Mouse (Mus musculus): ENCODE measurements around the gene Il17c. TPM values are rescaled to one million over a fixed set of nuclear protein-coding genes. Genes with fewer than 3 reads are reported as not detected.

Gene Il17c
- polyA plus RNA-seq, 1 experiment from 2014 or later = 0.36 TPM

- Histone ChIP-seq H3K36me3 (ENCODE audit: control insufficient read depth, insufficient read depth, low read length) (peaks cover 8% of the 10 kb centered on the region), H3K27me3 (ENCODE audit: control insufficient read depth, insufficient read depth, low read length) (no peaks in the 10 kb centered on the region), H3K4me3 (ENCODE audit: low read depth, low read length) (no peak overlapping the region), H3K9me3 (ENCODE audit: control insufficient read depth, low read depth, low read length) (no peaks in the 10 kb centered on the region), H3K4me1 (ENCODE audit: control insufficient read depth, insufficient read depth, low read length) (no peaks in the 10 kb centered on the region; the same call in 1 of the 2 replicates), H3K4me2 (replicated peaks; ENCODE audit: low read depth, low read length) (no peak overlapping the region), H3K27ac (ENCODE audit: low read length) (no peak overlapping the region), H3K9ac (replicated peaks; ENCODE audit: low read depth, low read length) (no peak overlapping the region)
- WGBS = 71% methylated on average over 9 of the region's 9 CpGs
- no peak for ATAC-seq (ENCODE audit: insufficient number of reproducible peaks, insufficient read depth, low FRiP score, low read depth)
Observed at GRCm38 (mm10) chr8:122426145-122426544, 4.3 kb downstream of the Il17c start.

GRCm38 (mm10) chr8:122427607-122428006 is 5.8 kb downstream of the Il17c start:
- 93% methylated on average over 7 of the region's 7 CpGs for WGBS

GRCm38 (mm10) chr8:122428163-122428562 is 6.3 kb downstream of the Il17c start:
- no peaks in the 10 kb centered on the region for H3K27me3 ChIP-seq (ENCODE audit: control insufficient read depth, insufficient read depth, low read length)
- H3K27ac ChIP-seq (ENCODE audit: low read length) = no peak overlapping the region
- H3K9ac ChIP-seq (replicated peaks; ENCODE audit: low read depth, low read length) = no peak overlapping the region
- ATAC-seq (ENCODE audit: insufficient number of reproducible peaks, insufficient read depth, low FRiP score, low read depth) = no peak
- 89% methylated on average over 9 of the region's 9 CpGs for WGBS
- H3K9me3 ChIP-seq (ENCODE audit: control insufficient read depth, low read depth, low read length) = no peaks in the 10 kb centered on the region
- no peak overlapping the region for H3K4me2 ChIP-seq (replicated peaks; ENCODE audit: low read depth, low read length)
- peaks cover 14% of the 10 kb centered on the region for H3K4me1 ChIP-seq (ENCODE audit: control insufficient read depth, insufficient read depth, low read length)
- peaks cover 8% of the 10 kb centered on the region for H3K36me3 ChIP-seq (ENCODE audit: control insufficient read depth, insufficient read depth, low read length)
- H3K4me3 ChIP-seq (ENCODE audit: low read depth, low read length) = no peak overlapping the region

More at GRCm38 (mm10) chr8:122427607-122428006, 5.8 kb downstream of the Il17c start:
- no peaks in the 10 kb centered on the region for H3K27me3 ChIP-seq (ENCODE audit: control insufficient read depth, insufficient read depth, low read length)
- H3K4me3 ChIP-seq (ENCODE audit: low read depth, low read length) = no peak overlapping the region
- no peak overlapping the region for H3K4me2 ChIP-seq (replicated peaks; ENCODE audit: low read depth, low read length)
- no peak overlapping the region for H3K9ac ChIP-seq (replicated peaks; ENCODE audit: low read depth, low read length)
- no peaks in the 10 kb centered on the region for H3K9me3 ChIP-seq (ENCODE audit: control insufficient read depth, low read depth, low read length)
- no peak overlapping the region for H3K27ac ChIP-seq (ENCODE audit: low read length)
- no peak for ATAC-seq (ENCODE audit: insufficient number of reproducible peaks, insufficient read depth, low FRiP score, low read depth)
- H3K36me3 ChIP-seq (ENCODE audit: control insufficient read depth, insufficient read depth, low read length) = peaks cover 8% of the 10 kb centered on the region
- H3K4me1 ChIP-seq (ENCODE audit: control insufficient read depth, insufficient read depth, low read length) = peaks cover 10% of the 10 kb centered on the region

GRCm38 (mm10) chr8:122430058-122430636 is 8.3 kb downstream of the Il17c start:
- ATAC-seq (ENCODE audit: insufficient number of reproducible peaks, insufficient read depth, low FRiP score, low read depth) = no peak
- Histone ChIP-seq H3K4me1 (ENCODE audit: control insufficient read depth, insufficient read depth, low read length) (peaks cover 14% of the 10 kb centered on the region), H3K27me3 (ENCODE audit: control insufficient read depth, insufficient read depth, low read length) (no peaks in the 10 kb centered on the region), H3K36me3 (ENCODE audit: control insufficient read depth, insufficient read depth, low read length) (peaks cover 5% of the 10 kb centered on the region; the same call in 1 of the 2 replicates), H3K4me2 (replicated peaks; ENCODE audit: low read depth, low read length) (no peak overlapping the region), H3K27ac (ENCODE audit: low read length) (no peak overlapping the region), H3K4me3 (ENCODE audit: low read depth, low read length) (no peak overlapping the region), H3K9ac (replicated peaks; ENCODE audit: low read depth, low read length) (no peak overlapping the region), H3K9me3 (ENCODE audit: control insufficient read depth, low read depth, low read length) (no peaks in the 10 kb centered on the region)
- WGBS = 76% methylated on average over 10 of the region's 10 CpGs

- H3K36me3 ChIP-seq (ENCODE audit: control insufficient read depth, insufficient read depth, low read length) = peaks cover 4% of the 10 kb centered on the region; the same call in 1 of the 2 replicates
- no peak overlapping the region for H3K27ac ChIP-seq (ENCODE audit: low read length)
- no peak overlapping the region for H3K4me3 ChIP-seq (ENCODE audit: low read depth, low read length)
- peaks cover 14% of the 10 kb centered on the region for H3K4me1 ChIP-seq (ENCODE audit: control insufficient read depth, insufficient read depth, low read length)
- ATAC-seq (ENCODE audit: insufficient number of reproducible peaks, insufficient read depth, low FRiP score, low read depth) = no peak
- WGBS = 73% methylated on average over 3 of the region's 3 CpGs
- H3K4me2 ChIP-seq (replicated peaks; ENCODE audit: low read depth, low read length) = no peak overlapping the region
- no peak overlapping the region for H3K9ac ChIP-seq (replicated peaks; ENCODE audit: low read depth, low read length)
- H3K27me3 ChIP-seq (ENCODE audit: control insufficient read depth, insufficient read depth, low read length) = no peaks in the 10 kb centered on the region
- H3K9me3 ChIP-seq (ENCODE audit: control insufficient read depth, low read depth, low read length) = no peaks in the 10 kb centered on the region
Observed at GRCm38 (mm10) chr8:122430646-122431045, 8.8 kb downstream of the Il17c start.

GRCm38 (mm10) chr8:122431694-122432442 is 10.0 kb downstream of the Il17c start:
- peak overlapping the region; percentile 54 for H3K4me3 ChIP-seq (ENCODE audit: low read depth, low read length)
- H3K4me2 ChIP-seq (replicated peaks; ENCODE audit: low read depth, low read length) = peak overlapping the region; percentile 75
- H3K9me3 ChIP-seq (ENCODE audit: control insufficient read depth, low read depth, low read length) = no peaks in the 10 kb centered on the region
- peaks cover 14% of the 10 kb centered on the region for H3K4me1 ChIP-seq (ENCODE audit: control insufficient read depth, insufficient read depth, low read length)
- 33% methylated on average over 17 of the region's 18 CpGs for WGBS
- no peaks in the 10 kb centered on the region for H3K27me3 ChIP-seq (ENCODE audit: control insufficient read depth, insufficient read depth, low read length)
- peaks cover 9% of the 10 kb centered on the region for H3K36me3 ChIP-seq (ENCODE audit: control insufficient read depth, insufficient read depth, low read length)
- ATAC-seq (ENCODE audit: insufficient number of reproducible peaks, insufficient read depth, low FRiP score, low read depth) = peak; percentile 3; the same call in 1 of the 2 replicates
- H3K27ac ChIP-seq (ENCODE audit: low read length) = peak overlapping the region; percentile 44
- peak overlapping the region; percentile 71 for H3K9ac ChIP-seq (replicated peaks; ENCODE audit: low read depth, low read length)

GRCm38 (mm10) chr8:122432443-122433268 is 10.8 kb downstream of the Il17c start, which contains the start of gene Cyba:
TSS of gene Cyba (minus strand) at chr8:122432930.
- H3K4me1 ChIP-seq (ENCODE audit: control insufficient read depth, insufficient read depth, low read length) = peaks cover 17% of the 10 kb centered on the region
- ATAC-seq (ENCODE audit: insufficient number of reproducible peaks, insufficient read depth, low FRiP score, low read depth) = peak; percentile 85

GRCm38 (mm10) chr8:122433269-122433905 is 11.6 kb downstream of the Il17c start:
- Histone ChIP-seq H3K4me1 (ENCODE audit: control insufficient read depth, insufficient read depth, low read length) (peaks cover 21% of the 10 kb centered on the region), H3K36me3 (ENCODE audit: control insufficient read depth, insufficient read depth, low read length) (peaks cover 13% of the 10 kb centered on the region), H3K9me3 (ENCODE audit: control insufficient read depth, low read depth, low read length) (no peaks in the 10 kb centered on the region), H3K27me3 (ENCODE audit: control insufficient read depth, insufficient read depth, low read length) (no peaks in the 10 kb centered on the region), H3K4me2 (replicated peaks; ENCODE audit: low read depth, low read length) (peak overlapping the region; percentile 75), H3K9ac (replicated peaks; ENCODE audit: low read depth, low read length) (no peak overlapping the region), H3K27ac (ENCODE audit: low read length) (no peak overlapping the region; the same call in 1 of the 2 replicates), H3K4me3 (ENCODE audit: low read depth, low read length) (peak overlapping the region; percentile 54; the same call in 1 of the 2 replicates)
- ATAC-seq (ENCODE audit: insufficient number of reproducible peaks, insufficient read depth, low FRiP score, low read depth) = peak; percentile 53
- WGBS = 66% methylated on average over 11 of the region's 11 CpGs

More at GRCm38 (mm10) chr8:122432443-122433268, 10.8 kb downstream of the Il17c start, which contains the start of gene Cyba:
- Histone ChIP-seq H3K36me3 (ENCODE audit: control insufficient read depth, insufficient read depth, low read length) (peaks cover 10% of the 10 kb centered on the region), H3K4me2 (replicated peaks; ENCODE audit: low read depth, low read length) (peak within 1 kb of the TSS; percentile 75), H3K9ac (replicated peaks; ENCODE audit: low read depth, low read length) (peak within 1 kb of the TSS; percentile 71), H3K4me3 (ENCODE audit: low read depth, low read length) (peak within 1 kb of the TSS; percentile 54), H3K9me3 (ENCODE audit: control insufficient read depth, low read depth, low read length) (no peaks in the 10 kb centered on the region), H3K27me3 (ENCODE audit: control insufficient read depth, insufficient read depth, low read length) (no peaks in the 10 kb centered on the region), H3K27ac (ENCODE audit: low read length) (peak within 1 kb of the TSS; percentile 44)
- WGBS = 3% methylated on average over 45 of the region's 45 CpGs
